Mouse (Mus musculus) heart, embryonic 16.5 days (tissue): ENCODE measurements around the gene Map9. TPM values are rescaled to one million over a fixed set of nuclear protein-coding genes. Genes with fewer than 3 reads are reported as not detected.
"Not testable (repeated sequence)": the region's sequence is repeated elsewhere in the genome, so short reads cannot be mapped to it uniquely, and the experiment has no call there.

Source experiments
- ATAC-seq: fragments of 200-750 bp; cut with Nextera tagmentation; replicated peaks from 2 replicates; pipeline ENCODE4 v1.8.0; 2017; ENCODE audit warnings: moderate number of reproducible peaks; ENCODE audit not compliant: insufficient read depth, low FRiP score; ENCODE audit errors: extremely low read depth
- H3K27ac ChIP-seq: fragments of 300-500 bp; sonication (generic); 2 replicates; pipeline ENCODE4 v1.5.1; 2014; ENCODE audit warnings: mild to moderate bottlenecking, low read length, control low read depth, moderate library complexity
- H3K27me3 ChIP-seq: fragments of 300-500 bp; sonication (generic); 2 replicates; pipeline ENCODE4 v1.6.1; 2014; ENCODE audit warnings: low read length, mixed read lengths; ENCODE audit not compliant: control insufficient read depth, insufficient read depth
- H3K36me3 ChIP-seq: fragments of 300-500 bp; sonication (generic); 2 replicates; pipeline ENCODE4 v1.6.1; 2014; ENCODE audit not compliant: control insufficient read depth, insufficient read depth
- H3K4me1 ChIP-seq: fragments of 300-500 bp; sonication (generic); 2 replicates; pipeline ENCODE4 v1.6.1; 2014; ENCODE audit warnings: low read length, mixed read lengths; ENCODE audit not compliant: control insufficient read depth, insufficient read depth
- H3K4me2 ChIP-seq: fragments of 300-500 bp; sonication (generic); 2 replicates; pipeline ENCODE4 v1.6.1; 2014; ENCODE audit warnings: low read depth, mild to moderate bottlenecking, control low read depth, low read length
- H3K4me3 ChIP-seq: fragments of 300-500 bp; sonication (generic); 2 replicates; pipeline ENCODE4 v1.5.1; 2014; ENCODE audit warnings: mild to moderate bottlenecking, control low read depth, low read length
- H3K9ac ChIP-seq: fragments of 300-500 bp; sonication (generic); 2 replicates; pipeline ENCODE4 v1.6.1; 2014; ENCODE audit warnings: low read length, control low read depth
- H3K9me3 ChIP-seq: fragments of 300-500 bp; sonication (generic); replicated peaks from 2 replicates; pipeline ENCODE4 v1.6.1; 2016; ENCODE audit warnings: low read length; ENCODE audit not compliant: control insufficient read depth
- WGBS: fragments of 180-500 bp; shearing (Covaris S2); extraction: QIAGEN DNeasy Blood & Tissue Kit; methylation state at CpG from one replicate; pipeline ENCODE4 v1.1.7; 2014; 5-methylcytosine and 5-hydroxymethylcytosine counted together
- polyA plus RNA-seq: library from polyadenylated mRNA; unstranded; fragments of >200 nt; fragmentation: Nextera tagmentation; extraction: Ambion mirVana; gene quantifications from 2 replicates; pipeline ENCODE4 v1.2.1, GENCODE M21; 2015

Map9 gene
- polyA plus RNA-seq, 1 experiment from 2014 or later: 6.3 TPM

DNA sequence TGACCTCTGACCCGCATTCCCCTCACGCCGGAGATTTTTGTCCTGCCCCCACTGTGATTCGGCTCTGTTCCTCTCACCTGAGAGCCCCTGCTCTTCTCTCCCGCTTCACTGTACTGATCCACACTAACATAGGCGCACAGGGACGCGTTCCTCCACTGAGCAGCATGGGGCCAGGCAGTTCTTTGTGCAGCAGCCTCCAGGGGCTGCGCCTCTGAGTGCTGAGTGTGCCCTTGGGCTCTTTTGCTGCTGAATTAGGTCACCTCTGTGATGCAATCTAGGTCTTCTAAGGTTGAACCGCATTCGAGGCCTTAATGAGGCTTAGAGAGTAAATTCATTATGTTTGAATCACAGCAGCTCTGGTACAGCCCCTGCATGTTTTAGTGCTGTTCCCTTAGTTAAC lies 24.5 kb downstream of the Map9 start:
- H3K27me3 ChIP-seq: no peaks in the 10 kb centered on the region
- no peak overlapping the region for H3K4me2 ChIP-seq
- no peak for ATAC-seq
- no peak overlapping the region for H3K27ac ChIP-seq
- H3K9me3 ChIP-seq: no peaks in the 10 kb centered on the region
- H3K9ac ChIP-seq: no peak overlapping the region
- H3K36me3 ChIP-seq: peaks cover 12% of the 10 kb centered on the region
- no peak overlapping the region for H3K4me3 ChIP-seq
- 81% methylated on average over 11 of the region's 11 CpGs for WGBS
- H3K4me1 ChIP-seq: no peaks in the 10 kb centered on the region

GRCm38 (mm10) chr3:82385091-82385490 lies 27.2 kb downstream of the Map9 start:
- Histone ChIP-seq H3K4me3 (no peak overlapping the region), H3K36me3 (peaks cover 10% of the 10 kb centered on the region), H3K9ac (no peak overlapping the region), H3K27ac (no peak overlapping the region), H3K27me3 (no peaks in the 10 kb centered on the region), H3K9me3 (no peaks in the 10 kb centered on the region), H3K4me2 (no peak overlapping the region), H3K4me1 (no peaks in the 10 kb centered on the region)
- WGBS: 85% methylated on average over 8 of the region's 8 CpGs
- no peak for ATAC-seq

GRCm38 (mm10) chr3:82405830-82406229 lies 48.0 kb downstream of the Map9 start:
- Histone ChIP-seq H3K27ac (no peak overlapping the region), H3K4me3 (no peak overlapping the region), H3K36me3 (no peaks in the 10 kb centered on the region), H3K9ac (no peak overlapping the region), H3K9me3 (no peaks in the 10 kb centered on the region), H3K4me2 (no peak overlapping the region), H3K4me1 (no peaks in the 10 kb centered on the region), H3K27me3 (no peaks in the 10 kb centered on the region)
- no peak for ATAC-seq
- WGBS: 83% methylated on average over 6 of the region's 6 CpGs

GRCm38 (mm10) chr3:82406336-82406735 lies 48.5 kb downstream of the Map9 start:
- H3K4me3 ChIP-seq: no peak overlapping the region

GRCm38 (mm10) chr3:82407432-82407831 lies 49.6 kb downstream of the Map9 start:
- no peak overlapping the region for H3K4me2 ChIP-seq
- H3K4me3 ChIP-seq: no peak overlapping the region
- H3K27ac ChIP-seq: no peak overlapping the region
- ATAC-seq: no peak
- H3K4me1 ChIP-seq: no peaks in the 10 kb centered on the region
- no peaks in the 10 kb centered on the region for H3K36me3 ChIP-seq
- H3K9ac ChIP-seq: no peak overlapping the region
- H3K9me3 ChIP-seq: no peaks in the 10 kb centered on the region
- WGBS: 45% methylated on average over 2 of the region's 2 CpGs
- H3K27me3 ChIP-seq: no peaks in the 10 kb centered on the region

More at GRCm38 (mm10) chr3:82406336-82406735, 48.5 kb downstream of the Map9 start:
- Histone ChIP-seq H3K4me1 (no peaks in the 10 kb centered on the region), H3K36me3 (no peaks in the 10 kb centered on the region), H3K4me2 (no peak overlapping the region), H3K27ac (no peak overlapping the region), H3K27me3 (no peaks in the 10 kb centered on the region), H3K9me3 (no peaks in the 10 kb centered on the region), H3K9ac (no peak overlapping the region)
- 63% methylated on average over 3 of the region's 3 CpGs for WGBS
- ATAC-seq: no peak

DNA sequence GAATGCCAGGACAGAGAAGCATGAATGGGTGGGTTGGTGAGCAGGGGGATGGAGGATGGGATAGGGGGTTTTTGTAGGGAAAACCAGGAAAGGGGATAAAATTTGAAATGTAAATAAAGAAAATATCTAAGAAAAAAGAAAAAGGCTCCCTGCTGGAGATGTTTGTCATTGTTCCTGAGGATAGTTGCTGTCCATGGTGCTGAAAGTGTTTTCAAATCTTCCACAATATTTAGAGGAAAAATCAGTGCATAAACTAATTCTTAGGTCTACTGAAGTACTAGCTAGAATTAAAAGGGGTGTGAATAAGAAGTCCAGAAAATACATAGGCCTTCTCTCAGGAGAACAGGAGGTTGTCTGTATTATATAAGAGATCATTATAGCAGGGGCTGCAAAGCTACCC lies 54.6 kb downstream of the Map9 start:
- no peak overlapping the region for H3K4me2 ChIP-seq
- ATAC-seq: no peak
- H3K4me1 ChIP-seq: no peaks in the 10 kb centered on the region
- H3K36me3 ChIP-seq: no peaks in the 10 kb centered on the region
- H3K27ac ChIP-seq: no peak overlapping the region
- H3K4me3 ChIP-seq: no peak overlapping the region
- no peak overlapping the region for H3K9ac ChIP-seq
- no peaks in the 10 kb centered on the region for H3K9me3 ChIP-seq
- no peaks in the 10 kb centered on the region for H3K27me3 ChIP-seq

GRCm38 (mm10) chr3:82417958-82418357 lies 60.1 kb downstream of the Map9 start:
- 77% methylated on average over 3 of the region's 3 CpGs for WGBS
- H3K27ac ChIP-seq: no peak overlapping the region
- no peaks in the 10 kb centered on the region for H3K27me3 ChIP-seq
- H3K9me3 ChIP-seq: no peaks in the 10 kb centered on the region
- no peaks in the 10 kb centered on the region for H3K4me1 ChIP-seq
- no peaks in the 10 kb centered on the region for H3K36me3 ChIP-seq
- H3K9ac ChIP-seq: no peak overlapping the region
- no peak overlapping the region for H3K4me3 ChIP-seq
- H3K4me2 ChIP-seq: no peak overlapping the region
- no peak for ATAC-seq

DNA sequence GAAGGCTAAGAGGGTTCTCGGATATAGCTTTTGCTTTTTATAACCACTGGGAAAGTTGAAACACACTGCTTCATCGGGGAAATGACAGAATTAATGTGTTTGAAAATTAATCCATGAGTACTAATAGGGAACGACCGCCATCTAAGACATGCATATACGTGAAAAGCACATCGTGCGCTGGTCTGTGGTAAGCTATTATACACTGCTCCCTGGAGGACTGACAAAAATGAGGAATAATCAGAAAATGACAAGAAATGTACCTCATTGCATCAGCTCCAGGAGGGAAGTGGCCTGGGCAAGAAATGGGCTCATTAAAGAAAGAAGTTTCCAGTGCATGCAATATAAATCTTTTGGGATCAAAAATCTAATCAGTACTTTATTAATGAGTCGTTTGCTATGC lies 77.5 kb downstream of the Map9 start:
- Histone ChIP-seq H3K4me2 (no peak overlapping the region), H3K9me3 (no peaks in the 10 kb centered on the region), H3K36me3 (no peaks in the 10 kb centered on the region), H3K4me3 (no peak overlapping the region), H3K27ac (no peak overlapping the region), H3K27me3 (no peaks in the 10 kb centered on the region), H3K4me1 (no peaks in the 10 kb centered on the region), H3K9ac (no peak overlapping the region)
- ATAC-seq: no peak
- 84% methylated on average over 8 of the region's 8 CpGs for WGBS

- 47% methylated on average over 3 of the region's 3 CpGs for WGBS
- no peak overlapping the region for H3K4me3 ChIP-seq
- no peak overlapping the region for H3K27ac ChIP-seq
- H3K9ac ChIP-seq: no peak overlapping the region
- no peak overlapping the region for H3K4me2 ChIP-seq
- H3K36me3 ChIP-seq: no peaks in the 10 kb centered on the region
- H3K4me1 ChIP-seq: no peaks in the 10 kb centered on the region
- no peaks in the 10 kb centered on the region for H3K27me3 ChIP-seq
- H3K9me3 ChIP-seq: no peaks in the 10 kb centered on the region
- ATAC-seq: no peak
Measured at GRCm38 (mm10) chr3:82440976-82441375, 83.1 kb downstream of the Map9 start.

DNA sequence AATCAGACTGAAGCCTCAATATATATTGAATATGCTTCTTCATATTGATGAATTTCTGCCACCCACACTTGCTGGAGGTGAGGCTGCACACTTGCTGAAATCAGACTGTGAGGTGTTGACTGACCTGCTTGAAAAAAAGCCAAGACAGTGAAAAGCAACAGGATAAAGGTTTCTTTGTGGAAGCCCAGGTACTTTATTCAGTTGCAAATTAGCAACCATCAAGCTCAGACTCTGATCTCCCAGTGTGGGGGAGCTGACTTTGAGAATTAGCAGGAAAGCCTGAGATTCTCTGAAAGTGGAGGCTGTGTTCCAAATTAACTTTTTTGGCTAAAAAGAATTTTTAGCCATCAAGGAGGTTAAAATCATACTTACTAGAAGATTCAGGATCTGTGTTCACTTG lies 83.8 kb downstream of the Map9 start:
- H3K36me3 ChIP-seq, H3K27me3 ChIP-seq, H3K9ac ChIP-seq, ATAC-seq, H3K4me2 ChIP-seq, H3K4me1 ChIP-seq, H3K4me3 ChIP-seq, H3K27ac ChIP-seq, H3K9me3 ChIP-seq: not testable (repeated sequence)
